Mouse (Mus musculus) kidney, postnatal 25 days (tissue): Measurements from ENCODE around the gene H2-T24.
A peak's percentile ranks its signal among the peaks of the same experiment; 100 is the strongest.

Experiments
- DNase-seq, 2 experiments: peaks; one replicate each; pipeline ENCODE4 v3.0.0; 2021; ENCODE audit warnings: mixed read lengths in 2 of 2

The H2-T24 gene

DNA sequence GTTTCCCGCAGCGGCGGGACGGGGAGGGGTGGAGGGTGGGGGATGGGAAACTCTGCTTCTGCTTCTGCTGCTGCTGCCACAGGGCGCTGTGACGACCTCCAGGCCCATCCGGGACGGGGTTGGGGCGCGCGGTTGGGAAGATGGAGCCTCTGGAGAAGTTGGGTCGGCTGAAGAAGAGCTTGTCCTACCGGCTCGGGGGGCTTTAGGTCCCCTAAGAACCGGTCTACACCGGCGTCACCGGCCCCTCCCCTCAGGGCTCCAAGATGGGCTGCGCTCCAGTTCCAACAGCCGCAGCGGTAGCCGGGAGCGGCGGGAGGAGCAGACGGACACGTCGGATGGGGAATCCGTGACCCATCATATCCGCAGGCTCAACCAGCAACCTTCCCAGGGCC is 40.0 kb downstream of the H2-T24 start:
- DNase-seq = peak; percentile 61 to 77

- peak; percentile 93 to 95 for DNase-seq
These were observed 40.7 kb downstream of the H2-T24 start, which contains the start of the genes Gnl1 and Prr3 for GRCm38 (mm10) chr17:35979401-35980362. Gnl1 (plus strand) TSS chr17:35979851. Prr3 (minus strand) TSS chr17:35980236.

GRCm38 (mm10) chr17:35978811-35979400 is 41.5 kb downstream of the H2-T24 start:
- DNase-seq = no peak

DNA sequence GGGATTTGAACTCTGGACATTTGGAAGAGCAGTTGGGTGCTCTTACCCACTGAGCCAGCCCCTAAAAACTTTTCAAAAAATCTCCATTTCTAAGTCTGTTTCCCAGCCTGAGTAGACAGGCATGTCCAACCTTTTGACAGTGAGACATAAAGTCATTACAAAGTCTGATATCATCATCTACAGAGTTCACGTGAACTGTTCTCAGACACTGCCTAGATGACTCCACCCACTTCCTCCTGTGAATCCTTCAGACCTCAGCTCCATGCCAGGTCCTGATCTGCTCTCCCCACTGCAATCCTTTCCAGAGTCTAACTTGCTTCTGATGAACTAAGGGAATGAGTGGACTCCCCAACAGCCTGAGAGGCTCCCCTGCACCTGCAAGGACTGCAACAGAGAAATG is 48.2 kb downstream of the H2-T24 start:
- DNase-seq = no peak

GRCm38 (mm10) chr17:35969418-35970389 is 50.7 kb downstream of the H2-T24 start, which contains the start of gene Abcf1:
Abcf1 (minus strand) TSS chr17:35969761.
- peak; percentile 99 to 100 for DNase-seq

GRCm38 (mm10) chr17:35967621-35968020 is 52.7 kb downstream of the H2-T24 start:
- DNase-seq = peak in 1 of 2 experiments; percentile 27

DNA sequence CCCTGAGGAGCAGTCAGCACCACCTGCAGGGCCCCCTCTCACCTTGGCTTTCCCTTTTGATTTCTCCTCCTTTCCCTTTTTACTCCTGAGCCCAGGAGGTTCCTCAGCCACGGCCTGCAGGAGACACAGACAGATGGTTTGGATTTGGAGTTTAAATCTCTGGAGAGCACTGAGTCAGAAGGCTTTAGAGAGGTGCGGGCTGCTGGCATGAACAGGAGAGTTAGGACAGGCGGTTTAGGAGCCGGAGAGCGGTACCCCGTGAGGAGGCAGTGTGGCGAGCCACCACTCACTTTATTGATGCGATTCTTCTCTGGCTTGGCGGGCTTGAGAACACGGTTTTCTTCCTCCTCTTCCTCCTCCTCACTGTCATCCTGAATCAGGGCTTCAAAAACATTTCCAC is 57.1 kb downstream of the H2-T24 start:
- DNase-seq = no peak

DNA sequence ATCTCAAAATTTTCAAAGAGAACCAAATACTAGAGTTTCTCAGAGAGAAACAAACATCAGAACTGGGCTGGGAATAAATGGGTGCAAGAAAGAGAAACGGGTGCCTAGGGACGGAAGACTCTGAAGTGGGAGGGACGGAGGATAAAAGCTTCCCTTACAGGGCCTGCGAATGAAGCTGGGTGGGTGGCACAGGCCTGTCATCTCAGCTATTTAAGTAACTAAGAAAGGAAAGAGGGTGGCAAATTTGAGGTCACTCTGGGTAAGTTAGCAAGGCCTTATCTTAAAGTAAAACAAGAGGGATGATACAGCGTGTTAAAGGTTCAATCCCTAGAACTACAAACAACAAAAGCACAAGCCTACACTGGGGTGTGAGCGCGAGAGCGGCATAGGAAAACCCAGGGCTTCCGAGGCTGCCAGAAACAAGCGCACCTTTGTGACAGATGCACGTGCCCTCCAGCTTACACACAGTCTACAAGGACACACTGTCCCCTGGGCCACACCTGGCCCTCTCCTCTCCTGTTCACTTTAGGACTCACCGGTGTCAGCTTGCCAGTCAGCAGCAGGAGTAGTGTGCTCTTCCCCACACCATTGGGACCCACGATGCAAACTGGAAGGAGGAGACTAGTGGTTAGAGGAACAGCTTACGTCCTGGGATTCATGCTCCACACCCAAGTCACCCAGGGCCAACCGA is 61.7 kb downstream of the H2-T24 start:
- DNase-seq = no peak
